Mouse (Mus musculus) spleen, adult 2 months (tissue): ENCODE measurements at regions not wholly inside any gene's neighbourhood (a gene's known extent, or its start where the extent isn't known, plus 50 kb on each side); places are given as distances from the start of the nearest gene placed in this dataset.

Experiments used
- CTCF ChIP-seq: fragments of 200-500 bp; IDR thresholded peaks from 2 replicates; pipeline ENCODE4 v1.5.1; 2011; ENCODE audit warnings: mild to moderate bottlenecking, inconsistent platforms; ENCODE audit not compliant: insufficient read depth, insufficient read length, insufficient replicate concordance; ENCODE audit errors: extremely low read depth
- POLR2A ChIP-seq: fragments of 200-500 bp; IDR thresholded peaks from 2 replicates; pipeline ENCODE4 v1.6.1; 2011; ENCODE audit warnings: low read depth, low read length, inconsistent platforms

- TF ChIP-seq CTCF (no peak), POLR2A (no peak)
These were observed 353.7 kb upstream of the Ubash3b start for GRCm38 (mm10) chr9:41515192-41515591.
